ENCODE assay signal across 9 mouse cellular contexts in genomic region chr19:41258707-41259106, GRCm38 (mm10). TPM values are rescaled to one million over a fixed set of nuclear protein-coding genes. Genes with fewer than 3 reads are reported as not detected.
DNase-seq lines count a peak whose midpoint lies in the region; ATAC-seq and TF ChIP-seq lines count a peak whose summit lies in the region.
"Had no signal": no experiment of that assay in that cellular context is flagged by ENCODE, and none has a peak within 500 bp of the region (broad histone marks: within the 10 kb centered on the region; RNA-seq: fewer than 3 reads in every experiment).

No protein-coding gene starts in this region.

- peaks cover 31% of the 10 kb centered on the region; the same call in 1 of the 2 replicates for H3K4me1 ChIP-seq in kidney, adult 2 months (ENCODE audit: control insufficient read depth, insufficient read depth, low read length)
- H3K4me1 ChIP-seq in kidney, embryonic 16.5 days (ENCODE audit: insufficient read depth, low read length): peaks cover 34% of the 10 kb centered on the region
- peaks cover 7 to 40% of the 10 kb centered on the region in 2 experiments for H3K4me1 ChIP-seq in CH12.LX (ENCODE audit: control insufficient read depth in 1 of 2, insufficient read depth in 2 of 2)
- H3K4me1 ChIP-seq in embryonic facial prominence, embryonic 14.5 days (ENCODE audit: control insufficient read depth, insufficient read depth, low read length): no peaks in the 10 kb centered on the region; the same call in 1 of the 2 replicates
- peaks cover 8% of the 10 kb centered on the region for H3K4me1 ChIP-seq in lung, postnatal 0 days (ENCODE audit: insufficient read depth, low read depth, low read length)

- peaks cover 71% of the 10 kb centered on the region for H3K79me2 ChIP-seq in CH12.LX (replicated peaks; ENCODE audit: control insufficient read depth, extremely low read depth, insufficient read depth, poor library complexity, severe bottlenecking)

- peak; percentile 42 for DNase-seq in kidney, adult 2 months
- DNase-seq in CH12.LX (ENCODE audit: extremely low read depth): peak; percentile 61
- peak; percentile 81 for DNase-seq in ZHBTc4 (ENCODE audit: low read depth, low spot score)
- peak; percentile 38 for DNase-seq in embryonic facial prominence, embryonic 14.5 days (ENCODE audit: low spot score)
- peak; percentile 60 for DNase-seq in lung, postnatal 0 days (ENCODE audit: low spot score)
- peak; percentile 63 for DNase-seq in thymus, postnatal 0 days (ENCODE audit: low spot score)
- no peak for DNase-seq in urinary bladder, postnatal 4 days (ENCODE audit: low spot score in 2 of 2)

- no peak overlapping the region for H3K9ac ChIP-seq in kidney, embryonic 16.5 days (replicated peaks; ENCODE audit: low read length)
- H3K9ac ChIP-seq in CH12.LX (ENCODE audit: insufficient read depth, low read depth): no peak overlapping the region
- no peak overlapping the region for H3K9ac ChIP-seq in embryonic facial prominence, embryonic 14.5 days (ENCODE audit: low read depth, low read length)
- no peak overlapping the region for H3K9ac ChIP-seq in lung, postnatal 0 days (replicated peaks; ENCODE audit: low read depth)

- H3K4me3 ChIP-seq in kidney, adult 2 months (ENCODE audit: insufficient read depth, low read depth, low read length): no peak overlapping the region
- H3K4me3 ChIP-seq in kidney, embryonic 16.5 days (ENCODE audit: low read length): no peak overlapping the region
- no peak overlapping the region for H3K4me3 ChIP-seq in CH12.LX (replicated peaks in 1 of 3; ENCODE audit: low read depth in 2 of 3, low read length in 2 of 3, poor library complexity in 1 of 3)
- H3K4me3 ChIP-seq in embryonic facial prominence, embryonic 14.5 days (ENCODE audit: low read depth, low read length): no peak overlapping the region
- H3K4me3 ChIP-seq in lung, postnatal 0 days (ENCODE audit: low read depth, low read length): no peak overlapping the region
- H3K4me3 ChIP-seq: megakaryocyte, embryonic 14.5 days had no signal

- WGBS in kidney, adult 2 months: 39% methylated on average over 2 of the region's 2 CpGs
- WGBS in kidney, embryonic 16.5 days: 48% methylated on average over 2 of the region's 2 CpGs
- WGBS in embryonic facial prominence, embryonic 14.5 days: 36% methylated on average over 2 of the region's 2 CpGs
- WGBS in lung, postnatal 0 days: 29% methylated on average over 2 of the region's 2 CpGs

- H3K27me3 ChIP-seq in kidney, adult 2 months (replicated peaks; ENCODE audit: control insufficient read depth, insufficient read depth, low read length): no peaks in the 10 kb centered on the region
- no peaks in the 10 kb centered on the region for H3K27me3 ChIP-seq in kidney, embryonic 16.5 days (ENCODE audit: insufficient read depth, low read length)
- no peaks in the 10 kb centered on the region for H3K27me3 ChIP-seq in CH12.LX (replicated peaks)
- no peaks in the 10 kb centered on the region for H3K27me3 ChIP-seq in embryonic facial prominence, embryonic 14.5 days (replicated peaks; ENCODE audit: control insufficient read depth, insufficient read depth, low read length)
- no peaks in the 10 kb centered on the region for H3K27me3 ChIP-seq in lung, postnatal 0 days (replicated peaks; ENCODE audit: insufficient read depth, low read length)
- H3K27me3 ChIP-seq: megakaryocyte, embryonic 14.5 days had no signal

- peak; percentile 6 for TF ChIP-seq RAD21 in CH12.LX (IDR thresholded peaks at IDR 0.05; ENCODE audit: low read depth, low read length)

- H3K27ac ChIP-seq in kidney, adult 2 months (ENCODE audit: insufficient read depth, low read depth, low read length): no peak overlapping the region
- no peak overlapping the region for H3K27ac ChIP-seq in kidney, embryonic 16.5 days (ENCODE audit: low read length)
- H3K27ac ChIP-seq in CH12.LX (ENCODE audit: insufficient read depth, low read depth): no peak overlapping the region
- no peak overlapping the region for H3K27ac ChIP-seq in embryonic facial prominence, embryonic 14.5 days (replicated peaks; ENCODE audit: low read depth, low read length)
- no peak overlapping the region for H3K27ac ChIP-seq in lung, postnatal 0 days (ENCODE audit: low read length)

- no peaks in the 10 kb centered on the region; the same call in 1 of the 2 replicates for H3K36me3 ChIP-seq in kidney, adult 2 months (ENCODE audit: control insufficient read depth, insufficient read depth, low read length)
- no peaks in the 10 kb centered on the region for H3K36me3 ChIP-seq in kidney, embryonic 16.5 days (ENCODE audit: insufficient read depth, low read length)
- H3K36me3 ChIP-seq in CH12.LX (replicated peaks in 1 of 2; ENCODE audit: control insufficient read depth in 1 of 2, insufficient read depth in 1 of 2, low read length in 1 of 2): peaks cover 9 to 58% of the 10 kb centered on the region in 2 experiments
- 0 out of 2 replicates have a peak, but pooled peaks cover 8% of the 10 kb centered on the region for H3K36me3 ChIP-seq in embryonic facial prominence, embryonic 14.5 days (ENCODE audit: control insufficient read depth, insufficient read depth, low read length)
- no peaks in the 10 kb centered on the region for H3K36me3 ChIP-seq in lung, postnatal 0 days (ENCODE audit: insufficient read depth, low read length)

- TF ChIP-seq POLR2A in kidney, adult 2 months (IDR thresholded peaks at IDR 0.05; ENCODE audit: low read depth, low read length): no peak
- no peak for TF ChIP-seq POLR2A in CH12.LX (IDR thresholded peaks at IDR 0.05; ENCODE audit: low read depth, low read length)

- peak; percentile 42 for TF ChIP-seq CTCF in kidney, adult 2 months (conservative IDR thresholded peaks at IDR 0.05; ENCODE audit: insufficient read depth, insufficient read length, low read depth, low read length)
- TF ChIP-seq CTCF in CH12.LX (conservative IDR thresholded peaks at IDR 0.05 in 1 of 2, IDR thresholded peaks at IDR 0.05 in 1 of 2; ENCODE audit: low read depth in 2 of 2, low read length in 2 of 2): peak; percentile 24 to 60; a peak in 3 of 4 replicates
- TF ChIP-seq CTCF in lung, postnatal 0 days (IDR thresholded peaks at IDR 0.05): peak; percentile 67

- in situ Hi-C loops in CH12.LX (cut with MboI; ENCODE audit: low pct_ligation_motif_present, low pct_unique_long_range_greater_than_20kb, low sequenced_read_pairs): no loop called here

- no peak for ATAC-seq in kidney, embryonic 16.5 days (ENCODE audit: low FRiP score, low TSS enrichment)
- ATAC-seq in embryonic facial prominence, embryonic 14.5 days (ENCODE audit: low read depth): no peak
- no peak for ATAC-seq in lung, postnatal 0 days

- H3K4me2 ChIP-seq in kidney, embryonic 16.5 days (replicated peaks; ENCODE audit: low read depth, low read length): no peak overlapping the region
- H3K4me2 ChIP-seq in CH12.LX (ENCODE audit: insufficient read depth, low read depth, poor library complexity, severe bottlenecking): no peak overlapping the region; the same call in 1 of the 2 replicates
- H3K4me2 ChIP-seq in embryonic facial prominence, embryonic 14.5 days (ENCODE audit: low read depth, low read length): no peak overlapping the region
- no peak overlapping the region for H3K4me2 ChIP-seq in lung, postnatal 0 days (replicated peaks; ENCODE audit: low read depth, low read length)

- no peak for TF ChIP-seq EP300 in CH12.LX (IDR thresholded peaks at IDR 0.05; ENCODE audit: low read length)
- TF ChIP-seq EP300 in lung, postnatal 0 days (IDR thresholded peaks at IDR 0.05): no peak

- no peaks in the 10 kb centered on the region for H3K9me3 ChIP-seq in kidney, embryonic 16.5 days (ENCODE audit: low read length)
- no peaks in the 10 kb centered on the region for H3K9me3 ChIP-seq in CH12.LX (replicated peaks; ENCODE audit: low read length)
- H3K9me3 ChIP-seq in embryonic facial prominence, embryonic 14.5 days (ENCODE audit: control insufficient read depth, low read length): no peaks in the 10 kb centered on the region
- no peaks in the 10 kb centered on the region for H3K9me3 ChIP-seq in lung, postnatal 0 days (ENCODE audit: low read length)
- H3K9me3 ChIP-seq: megakaryocyte, embryonic 14.5 days had no signal

- dilution Hi-C loops in CH12.LX (cut with MboI; ENCODE audit: extremely low pct_ligation_motif_present, extremely low pct_unique_long_range_greater_than_20kb, low sequenced_read_pairs): no loop called here

TF ChIP-seq in CH12.LX, 34 proteins besides CTCF, POLR2A, EP300 and RAD21:
- 0 out of 2 replicates have a peak, but pooled peaks have one; percentile 26 for TF ChIP-seq POLR2AphosphoS2 (IDR thresholded peaks at IDR 0.05; ENCODE audit: low read depth, low read length)
- no peak for TF ChIP-seq USF1 (IDR thresholded peaks at IDR 0.05; ENCODE audit: low read depth, low read length)
- TF ChIP-seq SMC3 (IDR thresholded peaks at IDR 0.05; ENCODE audit: low read depth, low read length): 0 out of 2 replicates have a peak, but pooled peaks have one; percentile 16
TF ChIP-seq in CH12.LX: peak in this region for 2.

RNA-seq across cellular contexts. Expression of gene Tm9sf3, which starts 5.1 kb away (rescaled TPM):
- 63.2 and 80.6 TPM in 2 replicates for polyA plus RNA-seq in kidney, adult 2 months (2012; rRNA removed)
- polyA plus RNA-seq in kidney, embryonic 16.5 days (2015; fragmentation: Nextera tagmentation; extraction: Ambion mirVana): 138 and 146 TPM in 2 replicates
- total RNA-seq in CH12.LX (2012; rRNA removed): 137 and 162 TPM in 2 replicates
- total RNA-seq in CH12.LX (2014; rRNA removed): 294 and 332 TPM in 2 replicates
- 175 and 182 TPM in 2 replicates for polyA plus RNA-seq in CH12.LX (2012; ENCODE audit: insufficient read length, low read depth)
- 172 and 180 TPM in 2 replicates for polyA plus RNA-seq in embryonic facial prominence, embryonic 14.5 days (2014; fragmentation: Nextera tagmentation; extraction: Ambion mirVana)
- polyA plus RNA-seq in lung, postnatal 0 days (2015; fragmentation: Nextera tagmentation; extraction: Ambion mirVana): 93.7 and 109 TPM in 2 replicates
- 118 and 131 TPM in 2 replicates for polyA plus RNA-seq in thymus, postnatal 0 days (2015; fragmentation: Nextera tagmentation; extraction: Ambion mirVana)

RNA-seq across cellular contexts. Expression of gene Tll2, which starts 52.1 kb away (rescaled TPM):
- 0.03 TPM in 1 of 2 replicates, not detected in the other for polyA plus RNA-seq in kidney, adult 2 months (2012; rRNA removed)
- polyA plus RNA-seq in kidney, embryonic 16.5 days (2015; fragmentation: Nextera tagmentation; extraction: Ambion mirVana): 0.06 TPM in 1 of 2 replicates, not detected in the other
- total RNA-seq in CH12.LX (2012; rRNA removed): not detected in 2 replicates
- not detected in 2 replicates for total RNA-seq in CH12.LX (2014; rRNA removed)
- polyA plus RNA-seq in CH12.LX (2012; ENCODE audit: insufficient read length, low read depth): not detected in 2 replicates
- polyA plus RNA-seq in embryonic facial prominence, embryonic 14.5 days (2014; fragmentation: Nextera tagmentation; extraction: Ambion mirVana): 0.82 and 1.2 TPM in 2 replicates
- not detected in 2 replicates for polyA plus RNA-seq in lung, postnatal 0 days (2015; fragmentation: Nextera tagmentation; extraction: Ambion mirVana)
- 0.08 and 0.14 TPM in 2 replicates for polyA plus RNA-seq in thymus, postnatal 0 days (2015; fragmentation: Nextera tagmentation; extraction: Ambion mirVana)

Comparison
In these comparisons a context has a peak if more than half of its experiments do, and no peak if none do; other contexts are left out.
1. DNase-seq: peak in kidney, adult 2 months (single experiment), CH12.LX (single experiment), ZHBTc4 (single experiment), embryonic facial prominence, embryonic 14.5 days (single experiment), lung, postnatal 0 days (single experiment) and thymus, postnatal 0 days (single experiment); none in urinary bladder, postnatal 4 days (0 of 2).
2. Peak in every context shown above with its lines, with median percentiles within 50 percentile points of each other: CTCF ChIP-seq.